Mouse (Mus musculus): Measurements from ENCODE around the gene Rpap1.

- no peak for TF ChIP-seq CTCF (conservative IDR thresholded peaks at IDR 0.05; ENCODE audit: low read length)
- TF ChIP-seq POU5F1 (IDR thresholded peaks at IDR 0.05; ENCODE audit: borderline replicate concordance, low read length): no peak
- TF ChIP-seq NANOG (IDR thresholded peaks at IDR 0.05; ENCODE audit: borderline replicate concordance, low read length): no peak
Measured at GRCm38 (mm10) chr2:119816611-119817010, 29.3 kb upstream of the Rpap1 start.

Measured in E14TG2a.4 (cell line).